Mouse (Mus musculus) mature B cell (primary cell): ENCODE data around the gene Taar1.

Experiments used
- in situ Hi-C: fragments of 300-500 bp; cut with MboI; formaldehyde crosslinking; loops from 2 replicates; pipeline ENCODE4 v1.14.3; 2019

Gene Taar1

GRCm38 (mm10) chr10:23920056-23920455, at the start of gene Taar1:
TSS of gene Taar1 (plus strand) at chr10:23920356.
- in situ Hi-C loops, result no loop called here

GRCm38 (mm10) chr10:23880695-23881094, 39.5 kb upstream of the Taar1 start:
- in situ Hi-C loops, result no loop called here

GRCm38 (mm10) chr10:23884910-23885309, 35.2 kb upstream of the Taar1 start:
- in situ Hi-C loops, result no loop called here

- in situ Hi-C loops, result no loop called here
Measured at GRCm38 (mm10) chr10:23886060-23886459, 34.1 kb upstream of the Taar1 start.

GRCm38 (mm10) chr10:23892987-23893386, 27.2 kb upstream of the Taar1 start:
- in situ Hi-C loops, result no loop called here

- in situ Hi-C loops, result no loop called here
Measured at GRCm38 (mm10) chr10:23894601-23895349, 25.4 kb upstream of the Taar1 start, which contains the start of gene Vnn1. TSS of gene Vnn1 (plus strand) at chr10:23894688.

- in situ Hi-C loops, result no loop called here
Measured at GRCm38 (mm10) chr10:23895376-23895775, 24.8 kb upstream of the Taar1 start.

GRCm38 (mm10) chr10:23901119-23901518, 19.0 kb upstream of the Taar1 start:
- in situ Hi-C loops, result no loop called here

GRCm38 (mm10) chr10:23905661-23906060, 14.5 kb upstream of the Taar1 start:
- in situ Hi-C loops, result no loop called here

GRCm38 (mm10) chr10:23922468-23922867, 2.3 kb downstream of the Taar1 start:
- in situ Hi-C loops, result no loop called here

- in situ Hi-C loops, result no loop called here
Measured at GRCm38 (mm10) chr10:23923941-23924340, 3.8 kb downstream of the Taar1 start.

GRCm38 (mm10) chr10:23937613-23938012, 17.5 kb downstream of the Taar1 start:
- in situ Hi-C loops, result no loop called here

GRCm38 (mm10) chr10:23938312-23938711, 18.2 kb downstream of the Taar1 start, which contains the start of gene Taar2:
TSS of gene Taar2 (plus strand) at chr10:23938572.
- in situ Hi-C loops, result no loop called here

GRCm38 (mm10) chr10:23942465-23942864, 22.3 kb downstream of the Taar1 start:
- in situ Hi-C loops, result no loop called here

- in situ Hi-C loops, result no loop called here
Measured at GRCm38 (mm10) chr10:23948026-23948425, 27.9 kb downstream of the Taar1 start.

GRCm38 (mm10) chr10:23949508-23950005, 29.4 kb downstream of the Taar1 start, which contains the start of gene Taar3:
TSS of gene Taar3 (plus strand) at chr10:23949558.
- in situ Hi-C loops, result no loop called here

GRCm38 (mm10) chr10:23951714-23952113, 31.6 kb downstream of the Taar1 start:
- in situ Hi-C loops, result no loop called here

GRCm38 (mm10) chr10:23959071-23959470, 38.9 kb downstream of the Taar1 start:
- in situ Hi-C loops, result no loop called here

GRCm38 (mm10) chr10:23960444-23960915, 40.3 kb downstream of the Taar1 start, which contains the start of gene Taar4:
TSS of gene Taar4 (plus strand) at chr10:23960494.
- in situ Hi-C loops, result no loop called here

- in situ Hi-C loops, result no loop called here
Measured at GRCm38 (mm10) chr10:23963444-23963843, 43.3 kb downstream of the Taar1 start.

GRCm38 (mm10) chr10:23964921-23965610, 44.9 kb downstream of the Taar1 start:
- in situ Hi-C loops, result no loop called here

GRCm38 (mm10) chr10:23970656-23971165, 50.6 kb downstream of the Taar1 start, which contains the start of gene Taar5:
TSS of gene Taar5 (plus strand) at chr10:23970706.
- in situ Hi-C loops, result no loop called here
